Mouse (Mus musculus) limb, embryonic 15.5 days (tissue): Measurements from ENCODE around the gene Tor1a. TPM values are rescaled to one million over a fixed set of nuclear protein-coding genes. Genes with fewer than 3 reads are reported as not detected.
"Not testable (repeated sequence)": the region's sequence is repeated elsewhere in the genome, so short reads cannot be mapped to it uniquely, and the experiment has no call there.

Experiments
- ATAC-seq: fragments of 200-750 bp; cut with Nextera tagmentation; 2 replicates; pipeline ENCODE4 v1.8.0; 2017; ENCODE audit warnings: low read depth, moderate TSS enrichment; ENCODE audit not compliant: insufficient number of reproducible peaks, low FRiP score, low TSS enrichment
- H3K27ac ChIP-seq: fragments of 300-500 bp; sonication (generic); 2 replicates; pipeline ENCODE4 v1.5.1; 2015; ENCODE audit warnings: moderate library complexity, mild to moderate bottlenecking, inconsistent platforms
- H3K27me3 ChIP-seq: fragments of 300-500 bp; sonication (generic); 2 replicates; pipeline ENCODE4 v1.6.1; 2015; ENCODE audit warnings: inconsistent platforms
- H3K36me3 ChIP-seq: fragments of 300-500 bp; sonication (generic); 2 replicates; pipeline ENCODE4 v1.6.1; 2015; ENCODE audit warnings: inconsistent platforms
- H3K4me1 ChIP-seq: fragments of 300-500 bp; sonication (generic); 2 replicates; pipeline ENCODE4 v1.6.1; 2015; ENCODE audit warnings: inconsistent platforms
- H3K4me2 ChIP-seq: fragments of 300-500 bp; sonication (generic); 2 replicates; pipeline ENCODE4 v1.6.1; 2015; ENCODE audit warnings: mild to moderate bottlenecking, inconsistent platforms
- H3K4me3 ChIP-seq: fragments of 300-500 bp; sonication (generic); 2 replicates; pipeline ENCODE4 v1.5.1; 2015; ENCODE audit warnings: mild to moderate bottlenecking, inconsistent platforms
- H3K9ac ChIP-seq: fragments of 300-500 bp; sonication (generic); 2 replicates; pipeline ENCODE4 v1.6.1; 2015; ENCODE audit warnings: inconsistent platforms
- H3K9me3 ChIP-seq: fragments of 300-500 bp; sonication (generic); 2 replicates; pipeline ENCODE4 v1.6.1; 2016; ENCODE audit warnings: inconsistent platforms
- WGBS: fragments of 180-500 bp; shearing (Covaris S2); methylation state at CpG from one replicate; pipeline ENCODE4 v1.1.7; 2015; 5-methylcytosine and 5-hydroxymethylcytosine counted together
- polyA plus RNA-seq: library from polyadenylated mRNA; unstranded; fragments of >200 nt; fragmentation: Nextera tagmentation; extraction: Ambion mirVana; gene quantifications from 2 replicates; pipeline ENCODE4 v1.2.1, GENCODE M21; 2015

The Tor1a gene
- polyA plus RNA-seq, 1 experiment from 2014 or later = 78.6 TPM

DNA sequence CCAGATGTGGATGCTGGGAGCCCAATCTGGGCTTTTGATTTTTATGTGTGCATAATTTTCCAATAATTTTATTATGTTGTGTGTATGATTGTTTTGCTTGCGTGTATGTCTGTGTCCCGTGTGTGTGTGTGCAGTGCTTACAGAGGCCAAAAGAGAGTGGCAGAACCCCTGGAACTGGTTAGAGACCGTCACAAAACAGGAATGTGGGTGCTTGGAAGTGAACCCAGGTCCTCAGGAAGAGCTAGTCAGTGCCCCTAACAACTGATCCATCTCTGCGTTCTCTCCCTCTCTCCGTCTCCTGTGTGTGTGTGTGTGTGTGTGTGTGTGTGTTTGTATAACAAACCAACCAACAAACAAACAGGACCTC lies 15.3 kb downstream of the Tor1a start:
- WGBS = 27% methylated on average over 5 of the region's 5 CpGs
- H3K36me3 ChIP-seq = peaks cover 24% of the 10 kb centered on the region
- peak; percentile 30; the same call in 1 of the 2 replicates for ATAC-seq
- H3K4me2 ChIP-seq = peak overlapping the region; percentile 69
- peak overlapping the region; percentile 87 for H3K4me3 ChIP-seq
- H3K27me3 ChIP-seq = no peaks in the 10 kb centered on the region
- no peaks in the 10 kb centered on the region for H3K9me3 ChIP-seq
- H3K4me1 ChIP-seq = peaks cover 24% of the 10 kb centered on the region
- peak overlapping the region; percentile 86 for H3K27ac ChIP-seq
- H3K9ac ChIP-seq = no peak overlapping the region

GRCm38 (mm10) chr2:30942603-30943011 lies 25.1 kb downstream of the Tor1a start:
- no peak for ATAC-seq
- peak overlapping the region; percentile 31 for H3K4me3 ChIP-seq
- no peaks in the 10 kb centered on the region for H3K27me3 ChIP-seq
- H3K9me3 ChIP-seq = no peaks in the 10 kb centered on the region
- no peak overlapping the region for H3K9ac ChIP-seq
- WGBS = 27% methylated on average over 16 of the region's 16 CpGs
- H3K4me2 ChIP-seq = peak overlapping the region; percentile 41
- H3K4me1 ChIP-seq = no peaks in the 10 kb centered on the region
- H3K36me3 ChIP-seq = no peaks in the 10 kb centered on the region
- no peak overlapping the region for H3K27ac ChIP-seq

GRCm38 (mm10) chr2:30942116-30942515 lies 25.6 kb downstream of the Tor1a start:
- H3K27ac ChIP-seq, H3K9ac ChIP-seq, H3K9me3 ChIP-seq, ATAC-seq, H3K27me3 ChIP-seq, H3K36me3 ChIP-seq, H3K4me2 ChIP-seq, H3K4me1 ChIP-seq, H3K4me3 ChIP-seq: not testable (repeated sequence)
- WGBS = 38% methylated on average over 7 of the region's 7 CpGs

DNA sequence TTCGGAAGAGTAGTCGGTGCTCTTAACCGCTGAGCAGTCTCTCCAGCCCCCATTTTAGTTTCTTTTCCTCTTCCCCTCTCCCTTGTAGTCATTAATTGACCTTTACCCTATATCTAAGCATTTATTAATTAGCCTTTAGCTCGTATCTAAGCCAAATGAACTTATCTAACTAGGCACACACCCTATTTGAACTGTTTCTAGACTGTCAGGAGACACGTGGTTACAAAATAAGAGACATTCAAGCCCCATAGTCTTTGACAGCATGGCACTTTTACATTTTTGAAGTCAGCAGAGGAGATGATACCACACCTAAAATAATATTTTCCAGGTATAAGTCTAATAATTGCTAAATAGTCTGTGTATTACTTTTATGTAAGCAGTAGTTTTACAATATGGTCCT lies 26.1 kb downstream of the Tor1a start:
- ATAC-seq = no peak
- Histone ChIP-seq H3K27ac (no peak overlapping the region), H3K9ac (no peak overlapping the region), H3K36me3 (no peaks in the 10 kb centered on the region), H3K4me2 (no peak overlapping the region), H3K9me3 (no peaks in the 10 kb centered on the region), H3K4me1 (no peaks in the 10 kb centered on the region), H3K27me3 (no peaks in the 10 kb centered on the region), H3K4me3 (no peak overlapping the region)
- WGBS = 83% methylated on average over 5 of the region's 5 CpGs

- H3K27me3 ChIP-seq = peaks cover 2% of the 10 kb centered on the region; the same call in 1 of the 2 replicates
- no peak overlapping the region for H3K27ac ChIP-seq
- no peak overlapping the region for H3K4me2 ChIP-seq
- H3K9ac ChIP-seq = no peak overlapping the region
- no peak overlapping the region for H3K4me3 ChIP-seq
- no peak for ATAC-seq
- WGBS = 51% methylated on average over 4 of the region's 4 CpGs
- no peaks in the 10 kb centered on the region for H3K4me1 ChIP-seq
- H3K36me3 ChIP-seq = no peaks in the 10 kb centered on the region
- no peaks in the 10 kb centered on the region for H3K9me3 ChIP-seq
Measured at GRCm38 (mm10) chr2:30938574-30938991, 29.1 kb downstream of the Tor1a start.

- no peaks in the 10 kb centered on the region for H3K4me1 ChIP-seq
- WGBS = 82% methylated on average over 8 of the region's 8 CpGs
- peaks cover 2% of the 10 kb centered on the region; the same call in 1 of the 2 replicates for H3K27me3 ChIP-seq
- ATAC-seq = no peak
- H3K4me2 ChIP-seq = no peak overlapping the region
- no peak overlapping the region for H3K27ac ChIP-seq
- no peak overlapping the region for H3K9ac ChIP-seq
- no peaks in the 10 kb centered on the region for H3K9me3 ChIP-seq
- H3K4me3 ChIP-seq = no peak overlapping the region
- H3K36me3 ChIP-seq = no peaks in the 10 kb centered on the region
Measured at GRCm38 (mm10) chr2:30937731-30938130, 30.0 kb downstream of the Tor1a start.

- H3K36me3 ChIP-seq = no peaks in the 10 kb centered on the region
- 76% methylated on average over 3 of the region's 3 CpGs for WGBS
- H3K4me3 ChIP-seq = no peak overlapping the region
- H3K27ac ChIP-seq = no peak overlapping the region
- H3K9ac ChIP-seq = no peak overlapping the region
- no peak for ATAC-seq
- no peaks in the 10 kb centered on the region for H3K4me1 ChIP-seq
- no peak overlapping the region for H3K4me2 ChIP-seq
- H3K9me3 ChIP-seq = no peaks in the 10 kb centered on the region
- peaks cover 2% of the 10 kb centered on the region; the same call in 1 of the 2 replicates for H3K27me3 ChIP-seq
Measured at GRCm38 (mm10) chr2:30936808-30937207, 30.9 kb downstream of the Tor1a start.

- 23% methylated on average over 7 of the region's 7 CpGs for WGBS
- H3K4me2 ChIP-seq = no peak overlapping the region
Measured at GRCm38 (mm10) chr2:30933917-30934450, 33.7 kb downstream of the Tor1a start.

GRCm38 (mm10) chr2:30933032-30933431 lies 34.7 kb downstream of the Tor1a start:
- no peak for ATAC-seq
- H3K36me3 ChIP-seq = no peaks in the 10 kb centered on the region

More at GRCm38 (mm10) chr2:30933917-30934450, 33.7 kb downstream of the Tor1a start:
- Histone ChIP-seq H3K4me3 (no peak overlapping the region), H3K27ac (no peak overlapping the region), H3K9ac (no peak overlapping the region), H3K4me1 (peaks cover 10% of the 10 kb centered on the region), H3K36me3 (no peaks in the 10 kb centered on the region), H3K9me3 (no peaks in the 10 kb centered on the region), H3K27me3 (peaks cover 2% of the 10 kb centered on the region; the same call in 1 of the 2 replicates)
- no peak for ATAC-seq

GRCm38 (mm10) chr2:30931922-30932321 lies 35.8 kb downstream of the Tor1a start:
- peaks cover 31% of the 10 kb centered on the region for H3K4me1 ChIP-seq
- H3K27me3 ChIP-seq = peaks cover 2% of the 10 kb centered on the region; the same call in 1 of the 2 replicates
- no peak overlapping the region for H3K9ac ChIP-seq
- no peak overlapping the region for H3K4me3 ChIP-seq
- no peaks in the 10 kb centered on the region for H3K9me3 ChIP-seq
- no peaks in the 10 kb centered on the region for H3K36me3 ChIP-seq
- 83% methylated on average over 3 of the region's 3 CpGs for WGBS
- H3K27ac ChIP-seq = no peak overlapping the region
- ATAC-seq = no peak
- H3K4me2 ChIP-seq = no peak overlapping the region

More at GRCm38 (mm10) chr2:30933032-30933431, 34.7 kb downstream of the Tor1a start:
- Histone ChIP-seq H3K4me2 (no peak overlapping the region), H3K27ac (no peak overlapping the region), H3K4me1 (peaks cover 20% of the 10 kb centered on the region), H3K9ac (no peak overlapping the region), H3K9me3 (no peaks in the 10 kb centered on the region), H3K4me3 (no peak overlapping the region), H3K27me3 (peaks cover 2% of the 10 kb centered on the region; the same call in 1 of the 2 replicates)
- WGBS = 79% methylated on average over 6 of the region's 6 CpGs

DNA sequence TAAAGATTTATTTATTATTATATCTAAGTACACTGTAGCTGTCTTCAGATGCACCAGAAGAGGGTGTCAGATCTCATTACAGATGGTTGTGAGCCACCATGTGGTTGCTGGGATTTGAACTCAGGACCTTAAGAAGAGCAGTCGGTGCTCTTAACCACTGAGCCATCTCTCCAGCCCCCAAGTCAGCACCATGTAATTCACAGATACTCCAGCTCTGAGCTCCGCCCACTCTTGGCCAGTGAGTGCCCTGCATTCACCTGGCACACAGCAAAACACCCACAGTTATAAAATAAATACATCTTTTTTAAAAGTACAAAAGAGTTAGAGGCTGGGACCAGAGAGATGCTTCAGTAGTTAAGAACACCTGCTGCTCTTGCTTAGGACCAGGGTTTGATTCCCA lies 36.9 kb downstream of the Tor1a start:
- H3K9me3 ChIP-seq, H3K4me3 ChIP-seq, H3K9ac ChIP-seq, H3K27ac ChIP-seq, H3K27me3 ChIP-seq, H3K4me2 ChIP-seq, H3K36me3 ChIP-seq, ATAC-seq: not testable (repeated sequence)
- 84% methylated on average over 2 of the region's 2 CpGs for WGBS
- peaks cover 33% of the 10 kb centered on the region for H3K4me1 ChIP-seq

DNA sequence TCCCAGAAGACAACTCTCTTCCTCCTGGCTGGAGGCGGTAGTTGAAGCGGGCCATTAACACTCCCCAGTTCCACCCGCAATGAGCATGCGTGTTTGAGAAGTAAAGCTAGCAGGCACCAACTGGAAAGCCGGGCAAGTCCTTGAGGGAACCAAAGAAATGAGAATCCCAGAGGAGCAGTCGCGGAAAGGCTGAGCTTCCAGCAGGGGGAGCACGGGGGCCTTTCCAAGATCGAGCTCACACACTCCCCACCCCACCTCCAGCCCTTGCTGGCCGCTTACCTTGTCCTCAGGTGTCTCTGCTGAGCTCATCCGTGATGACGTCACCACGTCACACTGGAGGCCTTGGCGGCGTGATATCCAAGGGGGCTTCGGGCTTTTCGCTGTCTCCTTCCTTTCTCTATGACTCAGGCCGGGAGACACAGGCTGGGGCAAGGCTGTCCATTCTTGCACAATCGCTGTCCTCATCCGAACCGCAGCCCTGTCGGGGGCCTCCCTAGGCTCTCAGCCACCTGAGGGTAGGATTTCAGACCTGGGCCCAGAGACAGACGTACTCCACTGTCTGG lies 38.2 kb downstream of the Tor1a start, which contains the start of gene Ptges:
Gene Ptges (minus strand): TSS at position 381 of the 563 bp plus-strand sequence.
- no peaks in the 10 kb centered on the region for H3K36me3 ChIP-seq
- H3K27me3 ChIP-seq = no peaks in the 10 kb centered on the region
- WGBS = 1% methylated on average over 23 of the region's 23 CpGs
- H3K4me1 ChIP-seq = peaks cover 33% of the 10 kb centered on the region
- H3K4me3 ChIP-seq = peak within 1 kb of the TSS; percentile 30
- no peak for ATAC-seq
- no peaks in the 10 kb centered on the region for H3K9me3 ChIP-seq
- H3K9ac ChIP-seq = 0 out of 2 replicates have a peak within 1 kb of the TSS, but pooled peaks have one; percentile 31
- H3K27ac ChIP-seq = no peak within 1 kb of the TSS; the same call in none of the 2 replicates
- peak within 1 kb of the TSS; percentile 53 for H3K4me2 ChIP-seq
